Mouse (Mus musculus): ENCODE measurements around the gene Hdac9.

GRCm38 (mm10) chr12:34076981-34077380, 839.9 kb downstream of the Hdac9 start:
- TF ChIP-seq CTCF (IDR thresholded peaks at IDR 0.05; ENCODE audit: borderline replicate concordance, extremely low read depth, insufficient read depth, insufficient read length), result no peak
- no peak for TF ChIP-seq POLR2A (IDR thresholded peaks at IDR 0.05; ENCODE audit: borderline replicate concordance, extremely low read depth, insufficient read depth, insufficient read length, poor library complexity, severe bottlenecking)

Measured in brain, embryonic 14.5 days (tissue).